In the genomic region with DNA sequence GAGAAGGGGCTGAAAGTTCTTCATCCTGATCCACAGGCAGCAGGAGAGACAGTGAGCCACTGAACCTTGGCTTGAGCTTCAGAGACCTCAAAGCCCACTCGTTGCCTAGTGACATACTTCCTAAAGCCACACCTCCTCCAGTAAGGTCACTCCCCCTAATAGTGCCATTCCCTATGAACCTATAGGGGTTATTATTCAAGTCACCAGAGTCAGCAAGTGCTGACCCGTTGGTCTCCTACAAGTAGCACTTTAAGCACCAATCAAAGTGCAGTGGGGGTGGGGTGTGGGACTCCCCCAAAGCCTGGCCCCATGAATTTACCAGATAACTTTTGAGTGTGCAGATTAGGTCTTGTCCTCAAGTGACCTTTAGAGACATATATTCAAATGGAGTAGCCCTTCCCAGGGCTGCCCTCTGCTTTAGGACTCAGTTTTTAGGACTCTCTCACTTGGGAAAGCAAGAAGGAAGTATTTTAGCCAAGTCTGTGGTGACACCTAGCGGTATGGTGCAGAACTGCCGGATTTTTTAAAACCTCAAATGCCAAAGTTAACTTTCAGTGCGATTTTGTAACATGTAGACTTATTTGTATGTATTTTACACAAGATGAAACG, we compare ENCODE assay signal across 8 mouse cellular contexts. TPM values are rescaled to one million over a fixed set of nuclear protein-coding genes. Genes with fewer than 3 reads are reported as not detected.
DNase-seq lines count a peak whose midpoint lies in the region; ATAC-seq lines count a peak whose summit lies in the region.

A gene (minus strand): TSS at position 51 of the 609 bp plus-strand sequence.

- no peak within 1 kb of the TSS for H3K9ac ChIP-seq in intestine, embryonic 14.5 days (ENCODE audit: low read length)
- H3K9ac ChIP-seq in midbrain, embryonic 12.5 days (replicated peaks), result no peak within 1 kb of the TSS
- no peak within 1 kb of the TSS for H3K9ac ChIP-seq in stomach, embryonic 16.5 days (ENCODE audit: low read length)

- no peak within 1 kb of the TSS for H3K27ac ChIP-seq in intestine, embryonic 14.5 days (ENCODE audit: low read depth)
- peak within 1 kb of the TSS; percentile 36; the same call in 1 of the 2 replicates for H3K27ac ChIP-seq in limb, embryonic 10.5 days
- H3K27ac ChIP-seq in midbrain, embryonic 12.5 days (replicated peaks), result no peak within 1 kb of the TSS
- H3K27ac ChIP-seq in stomach, embryonic 16.5 days (ENCODE audit: low read length), result no peak within 1 kb of the TSS

- H3K4me3 ChIP-seq in intestine, embryonic 14.5 days (ENCODE audit: low read depth, low read length), result no peak within 1 kb of the TSS
- H3K4me3 ChIP-seq in limb, embryonic 10.5 days, result no peak within 1 kb of the TSS
- no peak within 1 kb of the TSS for H3K4me3 ChIP-seq in midbrain, embryonic 12.5 days
- no peak within 1 kb of the TSS for H3K4me3 ChIP-seq in stomach, embryonic 16.5 days (replicated peaks; ENCODE audit: low read length)

- DNase-seq in 416B (ENCODE audit: low read depth) (peak; percentile 76), NIH3T3 (ENCODE audit: low read depth) (peak; percentile 86)
- DNase-seq in embryo, embryonic 10.5 days (ENCODE audit: low spot score), result peak; percentile 88
- DNase-seq in gastrocnemius, postnatal 4 days (ENCODE audit: low spot score in 2 of 2), result peak in 1 of 2 experiments; percentile 42
- DNase-seq in intestine, embryonic 14.5 days (ENCODE audit: low spot score), result peak; percentile 82
- peak; percentile 67 for DNase-seq in limb, embryonic 10.5 days (ENCODE audit: low spot score)

- H3K27me3 ChIP-seq in intestine, embryonic 14.5 days (replicated peaks; ENCODE audit: control insufficient read depth, insufficient read depth, low read length), result no peaks in the 10 kb centered on the region
- no peaks in the 10 kb centered on the region for H3K27me3 ChIP-seq in limb, embryonic 10.5 days (ENCODE audit: low read depth, poor library complexity, severe bottlenecking)
- H3K27me3 ChIP-seq in midbrain, embryonic 12.5 days, result 0 out of 2 replicates have a peak, but pooled peaks cover 7% of the 10 kb centered on the region
- H3K27me3 ChIP-seq in stomach, embryonic 16.5 days (ENCODE audit: control insufficient read depth, insufficient read depth, low read length), result no peaks in the 10 kb centered on the region

- 0 out of 2 replicates have a peak, but pooled peaks have one; percentile 17 for ATAC-seq in intestine, embryonic 14.5 days (replicated peaks; ENCODE audit: low FRiP score, low TSS enrichment, low read depth)
- ATAC-seq in midbrain, embryonic 12.5 days (ENCODE audit: low FRiP score, low read depth), result peak; percentile 58; the same call in 1 of the 2 replicates
- ATAC-seq in stomach, embryonic 16.5 days (ENCODE audit: insufficient read depth, low FRiP score), result no peak

- no peak within 1 kb of the TSS for H3K4me2 ChIP-seq in intestine, embryonic 14.5 days (ENCODE audit: low read length)
- no peak within 1 kb of the TSS for H3K4me2 ChIP-seq in midbrain, embryonic 12.5 days (replicated peaks)
- no peak within 1 kb of the TSS for H3K4me2 ChIP-seq in stomach, embryonic 16.5 days (ENCODE audit: low read depth, low read length)

- WGBS in intestine, embryonic 14.5 days, result 12% methylated on average over 6 of the region's 6 CpGs
- 11% methylated on average over 6 of the region's 6 CpGs for WGBS in limb, embryonic 10.5 days
- 10% methylated on average over 6 of the region's 6 CpGs for WGBS in midbrain, embryonic 12.5 days
- WGBS in stomach, embryonic 16.5 days, result 10% methylated on average over 6 of the region's 6 CpGs

- H3K9me3 ChIP-seq in intestine, embryonic 14.5 days (ENCODE audit: control insufficient read depth, low read length), result no peaks in the 10 kb centered on the region
- no peaks in the 10 kb centered on the region for H3K9me3 ChIP-seq in limb, embryonic 10.5 days (replicated peaks)
- H3K9me3 ChIP-seq in midbrain, embryonic 12.5 days, result no peaks in the 10 kb centered on the region
- no peaks in the 10 kb centered on the region for H3K9me3 ChIP-seq in stomach, embryonic 16.5 days (replicated peaks; ENCODE audit: control insufficient read depth, low read length)

- no peaks in the 10 kb centered on the region for H3K36me3 ChIP-seq in intestine, embryonic 14.5 days (ENCODE audit: control insufficient read depth, insufficient read depth, low read length)
- no peaks in the 10 kb centered on the region for H3K36me3 ChIP-seq in limb, embryonic 10.5 days
- no peaks in the 10 kb centered on the region for H3K36me3 ChIP-seq in midbrain, embryonic 12.5 days
- no peaks in the 10 kb centered on the region for H3K36me3 ChIP-seq in stomach, embryonic 16.5 days (ENCODE audit: control insufficient read depth, insufficient read depth, low read length)

- H3K4me1 ChIP-seq in intestine, embryonic 14.5 days (replicated peaks; ENCODE audit: control insufficient read depth, insufficient read depth, low read length), result peaks cover 9% of the 10 kb centered on the region; the same call in 1 of the 2 replicates
- H3K4me1 ChIP-seq in limb, embryonic 10.5 days, result peaks cover 25% of the 10 kb centered on the region
- peaks cover 24% of the 10 kb centered on the region for H3K4me1 ChIP-seq in midbrain, embryonic 12.5 days
- 0 out of 2 replicates have a peak, but pooled peaks cover 5% of the 10 kb centered on the region for H3K4me1 ChIP-seq in stomach, embryonic 16.5 days (ENCODE audit: control insufficient read depth, insufficient read depth, low read length)

RNA-seq across cellular contexts. Expression of the gene that starts here (rescaled TPM):
- total RNA-seq in gastrocnemius, postnatal 4 days (2021), result 10 to 100 TPM; 41.0 to 43.3 TPM
- polyA plus RNA-seq in intestine, embryonic 14.5 days (2014; fragmentation: Nextera tagmentation; extraction: Ambion mirVana), result 51.9 and 53.7 TPM in 2 replicates
- polyA plus RNA-seq in limb, embryonic 10.5 days (2016; fragmentation: Nextera tagmentation; extraction: Ambion mirVana), result 58.0 and 66.9 TPM in 2 replicates
- polyA plus RNA-seq in midbrain, embryonic 12.5 days (2016; fragmentation: Nextera tagmentation; extraction: Ambion mirVana), result 132 and 149 TPM in 2 replicates
- 45.3 and 50.0 TPM in 2 replicates for polyA plus RNA-seq in stomach, embryonic 16.5 days (2015; fragmentation: Nextera tagmentation; extraction: Ambion mirVana)
